Mouse (Mus musculus): ENCODE results near the gene Dus3l.

Gene Dus3l

DNA sequence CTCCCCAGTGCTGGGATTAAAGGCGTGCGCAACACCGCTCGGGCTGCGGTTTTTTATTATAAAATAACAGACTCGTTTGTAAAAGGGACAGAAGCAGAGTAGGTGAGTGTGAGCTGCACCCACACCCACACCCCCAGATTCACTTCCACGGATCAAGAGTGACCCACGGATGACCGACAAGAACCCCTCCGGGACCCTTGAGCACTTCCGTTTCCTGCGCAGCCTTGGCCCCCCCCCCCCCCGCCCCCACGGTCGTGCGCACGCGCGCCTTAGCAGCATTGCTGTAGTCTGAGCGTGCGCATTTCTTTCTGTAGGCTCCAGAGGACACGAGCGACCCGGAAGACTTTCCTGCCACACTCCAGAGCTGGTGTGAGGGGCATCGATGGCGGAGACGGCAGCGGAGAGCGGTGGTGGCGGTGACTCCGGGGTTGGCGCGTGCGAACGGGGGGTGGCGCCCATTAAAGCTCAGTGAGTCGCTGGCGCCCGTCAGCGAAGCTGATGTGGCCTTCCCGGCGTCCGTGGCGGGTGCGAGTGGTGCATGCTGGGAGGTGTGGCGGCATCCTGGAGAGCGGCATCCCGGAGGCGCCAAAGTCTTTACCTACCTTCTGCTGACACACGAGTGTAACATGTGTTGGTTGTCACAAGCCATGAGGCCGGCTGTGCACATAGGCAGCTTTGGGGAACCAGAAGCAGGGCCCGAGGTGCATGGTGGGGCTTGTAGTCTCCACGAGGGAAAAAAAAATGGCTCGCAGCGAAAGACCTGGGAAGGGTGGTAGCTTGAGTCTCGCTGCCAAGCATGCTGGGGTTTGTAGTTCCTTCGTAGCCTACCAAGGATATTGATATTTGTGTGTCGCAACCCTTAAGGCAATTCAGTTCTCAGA, at the start of gene Dus3l:
Dus3l (plus strand) TSS at position 284 of the 881 bp plus-strand sequence.
- peak; percentile 95 for DNase-seq

DNA sequence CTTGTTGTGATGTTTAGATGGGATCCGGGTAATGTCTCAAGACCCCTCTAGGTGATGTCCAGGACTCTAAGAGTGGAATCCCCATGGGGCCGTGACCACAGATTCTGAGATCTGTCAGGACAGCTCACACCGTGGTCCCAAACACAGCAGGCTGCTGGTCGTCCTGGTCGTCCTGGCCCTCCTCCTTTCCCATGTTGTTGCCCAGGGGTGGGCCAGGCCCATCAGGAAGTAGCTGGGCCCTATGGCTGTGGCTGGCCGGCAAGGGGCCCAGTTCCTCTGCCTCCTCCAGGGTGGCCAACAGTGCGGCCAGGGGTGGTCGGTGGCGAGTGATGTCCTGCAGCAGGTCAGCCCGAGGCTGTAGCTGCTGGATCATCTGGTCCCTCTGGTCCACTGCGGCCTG, 49.2 kb upstream of the Dus3l start:
- no peak for DNase-seq

DNA sequence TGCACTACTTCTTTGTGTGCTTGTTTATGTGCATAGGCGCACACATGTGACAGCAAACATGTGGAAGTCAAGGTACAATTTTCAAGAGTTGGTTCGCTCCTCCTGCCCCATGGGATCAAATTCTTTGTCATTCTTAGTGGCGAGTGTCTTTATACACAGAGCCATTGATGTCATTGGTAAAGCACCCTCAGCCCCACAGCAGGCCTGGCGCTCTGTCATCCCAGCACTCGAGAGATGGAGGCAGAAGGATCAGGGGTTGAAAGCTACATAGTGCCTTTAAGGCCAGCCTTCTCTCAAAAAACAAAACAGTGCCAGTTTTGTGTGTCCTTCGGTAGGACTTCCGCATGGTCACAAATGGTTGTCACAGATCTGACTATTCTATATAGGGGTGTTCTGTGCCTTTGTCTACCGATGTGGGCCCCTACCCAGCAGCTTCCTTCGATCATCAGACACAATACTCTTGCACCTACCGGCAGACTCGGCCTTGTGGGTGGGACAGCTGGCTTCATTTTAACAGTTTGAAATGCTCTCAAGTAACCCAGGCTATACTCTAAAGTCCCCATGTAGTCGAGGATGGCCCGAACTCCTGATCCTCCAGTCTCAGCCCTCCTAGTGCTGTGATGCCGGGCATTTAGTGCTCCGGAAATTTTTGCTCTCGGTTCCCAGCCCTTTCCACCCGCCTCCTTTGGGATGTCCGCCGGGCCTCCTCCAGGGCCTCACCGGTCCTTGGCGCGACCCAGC, 48.5 kb upstream of the Dus3l start:
- peak; percentile 5 for DNase-seq

DNA sequence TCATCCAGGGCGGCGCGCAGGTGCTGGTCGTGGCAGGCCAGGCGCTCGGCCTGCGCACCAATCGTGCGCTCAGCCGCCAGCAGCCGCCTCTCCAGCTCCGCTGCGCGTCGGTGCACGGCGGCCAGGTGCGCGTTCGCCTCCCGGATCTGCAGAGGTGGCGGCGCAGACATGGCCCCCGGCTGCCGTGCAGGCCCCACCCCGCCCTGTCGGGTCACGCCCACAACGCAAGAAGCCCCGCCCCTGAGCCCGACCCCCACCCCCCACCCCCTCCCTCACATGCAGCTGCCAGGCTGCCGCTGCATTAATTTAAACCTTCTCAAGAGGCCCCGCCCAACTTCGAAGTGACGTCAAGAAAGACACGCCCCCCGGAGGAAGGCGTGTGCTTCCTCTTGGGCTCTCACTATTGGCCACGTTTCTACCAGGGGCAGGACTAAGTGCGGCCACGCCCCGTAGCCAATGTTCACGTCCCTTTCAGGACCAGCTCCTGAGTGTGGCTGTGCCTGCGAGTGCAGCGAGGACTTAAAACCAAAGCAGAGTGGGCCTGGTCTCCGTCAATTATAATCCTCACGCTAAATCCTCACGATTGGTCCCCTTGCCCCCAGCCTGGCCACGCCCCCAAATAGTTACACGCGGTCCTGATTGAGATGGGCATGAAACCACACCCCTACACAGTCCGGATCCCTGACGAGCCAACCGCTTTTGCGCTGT, 47.7 kb upstream of the Dus3l start:
- peak; percentile 99 for DNase-seq

DNA sequence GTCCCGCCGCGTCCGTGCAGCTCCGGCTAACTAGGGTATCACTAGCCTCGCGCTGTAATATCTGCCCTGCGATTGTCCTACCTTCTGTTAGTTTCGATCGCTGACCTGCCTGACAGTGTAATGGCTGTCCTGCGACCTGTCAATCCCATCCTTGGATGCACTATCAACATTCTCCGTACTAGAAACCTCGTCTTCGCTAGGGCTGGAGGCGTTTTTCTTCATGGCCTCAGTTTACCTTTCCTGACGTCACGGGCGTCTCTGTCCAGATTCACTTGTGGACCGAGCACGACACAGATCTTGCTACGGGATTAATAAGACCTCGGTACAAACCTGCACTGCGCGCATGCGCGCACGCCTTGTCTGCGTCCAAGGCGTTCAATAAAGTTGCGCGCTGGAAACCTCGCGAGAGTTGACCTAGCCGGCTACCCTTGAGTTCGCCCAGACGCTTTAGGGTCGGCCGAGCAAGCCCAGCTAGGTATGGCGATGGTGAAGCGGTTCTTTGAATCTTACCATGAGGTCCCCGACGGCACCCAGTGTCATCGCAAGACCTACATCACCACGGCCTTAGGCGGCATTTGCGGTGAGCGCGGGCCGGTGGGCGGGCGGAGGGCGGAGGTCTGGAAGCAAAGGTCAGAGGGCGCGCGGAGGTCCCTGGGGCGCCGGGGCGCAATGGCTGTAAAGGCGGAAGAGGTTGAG, 47.0 kb upstream of the Dus3l start, which contains the start of the genes Ndufa11 and Vmac:
Ndufa11 (plus strand) TSS at position 405 of the 696 bp plus-strand sequence.
Vmac (minus strand) TSS at position 660 of the 696 bp plus-strand sequence.
- DNase-seq, result peak; percentile 98

DNA sequence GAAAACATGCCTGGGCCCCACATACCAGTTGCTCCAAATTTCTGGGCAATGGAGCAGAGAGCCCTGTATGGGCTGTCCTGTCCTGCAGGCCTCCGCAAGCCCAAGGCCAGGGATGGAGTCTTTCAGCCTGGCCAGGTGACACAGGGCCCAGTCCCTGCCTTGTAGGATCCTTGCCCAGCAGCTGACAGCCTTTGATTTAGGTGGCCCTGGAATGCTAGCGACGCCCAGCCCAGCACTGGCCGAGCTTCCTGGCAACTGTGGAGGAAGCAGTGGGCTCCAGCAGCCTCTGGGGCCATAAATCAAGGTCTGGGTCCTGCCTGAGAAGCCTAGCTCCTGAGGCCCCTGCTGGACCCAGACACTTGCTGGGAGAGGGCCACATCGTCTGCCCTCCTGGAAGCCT, 42.1 kb upstream of the Dus3l start:
- no peak for DNase-seq

DNA sequence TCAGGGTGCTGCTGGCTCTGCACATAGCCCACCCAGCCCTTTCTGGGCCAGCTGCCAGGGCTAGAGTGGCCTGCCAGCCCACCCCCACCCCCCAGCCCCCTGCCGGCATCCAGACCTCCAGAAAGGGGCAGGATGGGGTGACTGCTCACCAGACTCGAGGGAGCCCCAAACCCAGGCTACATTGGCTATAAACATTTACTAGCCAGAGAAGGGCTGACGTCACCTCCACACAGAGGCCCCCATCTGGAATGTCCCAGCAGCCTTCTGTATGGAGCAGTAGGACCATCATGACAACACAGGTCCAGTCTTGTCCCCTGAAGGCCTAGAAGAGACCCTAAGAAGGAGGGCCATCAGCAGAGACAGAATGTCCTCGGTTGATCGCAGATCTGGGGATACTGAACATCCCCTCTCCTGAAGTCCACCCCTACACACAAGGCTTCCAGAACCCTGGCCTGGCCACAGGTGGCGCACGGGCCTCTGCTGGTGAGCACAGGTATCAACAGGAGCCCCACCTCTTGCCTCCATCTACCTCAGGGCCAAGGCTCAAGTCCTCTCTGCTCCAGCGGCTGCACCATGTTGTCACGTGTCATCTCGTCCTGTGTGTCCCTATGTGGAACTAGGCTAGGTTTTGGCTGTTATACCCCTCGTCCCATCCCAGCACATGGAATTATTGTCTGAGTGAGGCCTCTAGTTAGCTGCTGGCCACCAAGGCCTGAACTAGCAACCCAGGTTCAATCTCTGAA, 41.0 kb upstream of the Dus3l start:
- DNase-seq, result no peak

DNA sequence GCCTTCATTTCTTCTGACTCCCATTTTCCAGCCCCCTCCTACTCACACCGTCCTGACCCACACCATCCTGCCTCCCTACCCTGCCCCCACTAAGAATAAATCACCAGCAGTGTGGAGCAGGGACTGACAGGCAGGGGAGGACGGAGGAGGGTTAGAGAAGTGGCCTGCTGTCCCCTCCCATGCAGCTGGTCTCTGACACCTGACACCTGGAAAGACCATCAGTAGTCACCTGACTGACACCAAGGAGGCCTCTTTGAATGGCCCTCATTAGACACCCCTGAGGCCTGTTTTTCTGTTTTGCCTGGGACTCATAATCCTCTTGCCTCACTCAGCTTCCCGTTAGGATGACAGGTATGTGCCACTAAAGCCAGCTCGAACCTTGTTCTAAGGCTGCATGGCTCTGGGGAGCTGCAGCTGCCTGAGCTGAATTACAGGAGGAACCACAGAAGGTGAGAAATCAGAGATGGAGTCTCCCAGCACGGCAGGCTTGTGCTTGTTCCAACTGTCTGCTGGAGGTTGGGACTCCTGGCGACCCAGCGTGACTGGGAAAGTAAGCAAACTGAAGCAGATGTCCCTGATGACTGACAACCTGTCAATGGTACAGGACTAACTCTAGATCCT, 37.4 kb upstream of the Dus3l start:
- no peak for DNase-seq

DNA sequence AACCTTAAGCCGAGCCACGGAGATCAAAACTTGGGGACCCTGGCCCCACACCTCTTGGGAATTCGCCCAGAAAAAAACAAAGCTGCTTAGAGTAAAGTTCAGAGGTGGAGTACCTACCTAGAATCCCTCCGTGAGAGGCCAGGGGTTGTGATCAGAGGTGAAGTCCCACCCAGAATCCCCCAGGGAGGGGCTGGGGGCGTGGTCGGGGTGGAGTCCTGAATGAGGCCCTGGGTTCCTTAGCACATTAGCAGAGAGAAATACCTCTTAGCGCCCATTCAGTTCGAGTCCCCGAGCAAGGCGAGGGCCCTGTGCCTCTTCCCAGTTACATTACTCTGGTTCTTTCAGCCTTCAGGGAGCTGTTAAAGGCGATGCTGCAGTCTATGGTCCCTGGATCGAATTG, 36.9 kb upstream of the Dus3l start:
- DNase-seq, result no peak

DNA sequence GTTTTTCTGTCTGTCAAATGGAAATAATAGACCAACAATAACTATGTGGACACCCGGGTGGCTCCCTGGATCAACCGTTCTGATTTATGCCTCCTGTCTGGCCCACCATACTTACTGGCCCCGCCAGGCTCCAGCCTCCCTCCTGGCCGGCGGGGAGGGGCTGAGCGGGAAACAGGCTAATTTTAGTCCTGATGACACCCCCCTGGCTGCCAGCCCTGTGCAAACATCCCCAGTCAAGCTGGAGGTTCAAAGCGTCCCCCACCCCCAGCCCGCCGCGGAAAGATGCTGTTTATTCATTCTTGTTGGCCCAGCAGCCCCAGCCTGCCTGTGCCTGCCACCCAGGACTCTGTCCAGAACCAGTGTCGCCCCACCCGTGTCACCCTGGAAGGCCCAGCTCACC, 36.4 kb upstream of the Dus3l start:
- DNase-seq, result peak; percentile 36

DNA sequence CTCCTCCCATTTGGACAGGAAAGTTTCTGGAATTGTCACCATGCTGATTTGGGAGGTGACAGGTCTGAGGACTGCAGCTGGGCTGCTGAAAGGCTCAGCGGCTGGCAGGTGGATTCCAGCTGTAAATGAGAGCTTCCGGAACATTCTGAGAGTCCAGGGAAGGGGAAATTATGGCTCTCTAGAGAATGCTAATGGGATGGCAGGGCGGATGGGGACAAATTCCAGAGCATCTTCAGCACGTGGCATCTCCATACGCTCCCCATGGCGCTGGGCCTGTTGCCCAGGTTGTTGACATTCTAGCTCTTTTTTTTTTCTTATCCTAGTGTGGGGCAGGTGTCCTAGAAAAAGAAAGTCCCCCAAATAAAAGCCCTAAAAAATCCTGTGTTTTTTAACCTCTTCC, 35.4 kb upstream of the Dus3l start:
- DNase-seq, result no peak

DNA sequence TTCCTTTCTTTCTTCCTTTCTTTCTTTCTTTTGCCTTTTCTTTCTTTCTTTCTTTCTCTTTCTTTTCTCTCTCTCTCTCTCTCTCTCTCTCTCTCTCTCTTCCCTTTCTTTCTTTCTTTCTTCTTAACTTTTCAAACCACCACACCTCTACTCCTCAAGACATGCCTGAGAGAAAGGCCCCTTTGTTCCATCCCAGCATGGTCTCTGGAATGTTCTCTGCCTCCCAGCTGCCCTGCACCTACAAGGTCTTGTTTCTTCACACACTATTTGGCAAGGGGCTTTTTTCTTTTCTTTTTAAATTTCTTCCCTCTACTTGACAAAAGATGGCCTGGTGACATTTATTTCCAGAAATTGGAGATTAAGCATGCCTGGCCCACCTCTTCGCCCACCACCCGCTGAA, 34.9 kb upstream of the Dus3l start:
- DNase-seq, result no peak

DNA sequence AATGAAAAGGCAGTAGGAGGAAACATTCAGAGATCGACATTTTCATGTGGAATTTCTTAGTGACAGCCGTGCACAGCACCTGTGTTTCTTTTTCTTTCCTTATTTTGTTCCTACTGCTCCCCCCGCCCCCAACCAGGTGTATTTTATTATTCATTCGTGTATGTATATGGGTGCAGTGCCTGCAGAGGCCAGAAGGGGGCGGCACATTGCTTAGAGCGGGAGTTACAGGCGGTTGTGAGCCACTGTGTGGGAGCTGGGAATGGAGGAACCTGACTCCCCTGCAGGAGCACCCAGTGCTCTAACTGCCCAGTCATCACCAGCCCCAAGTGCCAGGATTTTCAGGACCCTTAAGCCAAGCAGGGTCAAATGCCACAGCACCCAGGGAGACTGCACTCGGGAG, 28.0 kb upstream of the Dus3l start:
- DNase-seq, result no peak

DNA sequence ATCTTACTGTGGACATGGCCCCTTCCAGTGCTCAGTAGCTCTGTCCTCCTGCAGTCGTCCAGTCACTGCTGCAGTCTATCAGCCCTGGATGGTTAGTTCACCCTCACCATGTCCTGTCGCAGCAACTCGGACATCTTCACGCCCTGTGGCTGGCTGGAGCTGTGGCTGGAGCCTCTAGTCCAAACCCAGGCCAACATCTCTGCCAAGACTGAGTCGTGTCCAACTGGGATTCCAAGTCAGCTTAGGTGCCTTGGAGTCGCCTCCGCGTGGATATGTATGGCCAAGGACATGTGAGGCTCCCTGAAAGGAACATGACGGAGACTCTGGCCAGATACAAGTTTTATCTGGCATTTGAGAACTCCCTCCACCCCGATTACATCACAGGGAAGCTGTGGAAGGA, 26.3 kb upstream of the Dus3l start:
- DNase-seq, result no peak

DNA sequence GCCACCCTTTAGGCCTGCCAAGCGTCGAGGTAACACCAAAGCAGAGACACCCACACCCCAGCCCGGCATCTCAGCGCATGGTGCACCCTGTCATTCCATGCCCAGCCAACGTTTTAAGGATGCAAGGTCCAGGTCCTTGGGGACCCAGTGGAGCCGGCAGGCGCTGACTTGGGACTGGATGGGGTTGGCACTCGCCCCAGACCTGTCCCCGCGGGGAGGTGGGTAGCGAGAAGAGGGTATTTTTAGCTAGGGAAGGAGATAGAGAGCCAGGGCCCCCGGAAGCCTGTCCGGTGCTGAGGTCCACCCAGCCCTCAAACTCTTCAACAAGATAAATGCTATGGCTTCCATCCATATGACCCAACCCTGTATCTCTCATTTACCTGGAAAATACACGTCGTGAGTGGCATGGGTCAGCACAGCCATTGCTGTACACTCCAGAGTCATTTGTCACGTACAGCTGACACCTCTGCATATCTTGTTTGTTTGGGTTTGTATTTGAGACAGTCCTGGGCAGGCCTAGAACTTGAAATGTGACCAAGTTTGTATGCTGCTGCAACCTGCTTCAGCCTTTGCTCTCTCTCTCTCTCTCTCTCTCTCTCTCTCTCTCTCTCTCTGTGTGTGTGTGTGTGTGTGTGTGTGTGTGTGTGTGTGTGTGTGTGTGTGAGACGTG, 24.3 kb upstream of the Dus3l start:
- DNase-seq, result no peak

DNA sequence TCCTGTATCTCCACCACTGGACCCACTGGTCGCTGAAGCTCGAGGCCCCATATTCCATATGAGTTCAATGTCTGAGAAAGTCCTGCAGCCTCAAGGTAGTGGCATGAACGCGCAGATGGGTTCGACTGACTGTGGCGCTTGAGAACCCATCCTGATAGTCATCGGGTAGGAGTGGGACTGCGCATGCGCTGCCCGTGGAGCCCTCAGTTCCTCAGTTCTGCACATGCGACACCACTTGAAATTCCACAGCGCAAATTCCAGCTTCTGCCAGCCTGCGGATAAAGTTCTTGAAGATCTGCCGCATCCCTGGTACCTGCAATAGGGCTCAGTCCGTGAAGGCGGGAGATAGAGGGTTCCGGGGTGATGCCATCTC, 23.8 kb upstream of the Dus3l start:
- DNase-seq, result no peak

DNA sequence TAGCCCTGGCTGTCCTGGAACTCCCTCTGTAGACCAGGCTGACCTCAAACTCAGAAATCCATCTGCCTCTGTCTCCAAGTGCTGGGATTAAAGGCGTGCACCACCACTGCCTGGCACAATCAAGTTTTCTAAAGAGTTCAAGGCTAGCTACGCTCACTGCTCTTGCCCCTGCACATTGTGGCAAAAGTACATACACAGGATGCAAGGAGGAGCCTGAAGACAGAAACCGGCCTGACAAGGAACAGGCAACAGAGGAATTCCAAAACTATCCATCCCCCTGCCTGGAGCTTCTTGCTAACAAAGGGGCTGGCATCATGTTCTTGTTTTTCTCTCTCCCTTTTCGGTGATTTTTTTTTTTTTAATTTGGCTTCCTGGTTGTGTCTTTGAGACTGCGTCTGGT, 20.4 kb upstream of the Dus3l start:
- DNase-seq, result no peak

DNA sequence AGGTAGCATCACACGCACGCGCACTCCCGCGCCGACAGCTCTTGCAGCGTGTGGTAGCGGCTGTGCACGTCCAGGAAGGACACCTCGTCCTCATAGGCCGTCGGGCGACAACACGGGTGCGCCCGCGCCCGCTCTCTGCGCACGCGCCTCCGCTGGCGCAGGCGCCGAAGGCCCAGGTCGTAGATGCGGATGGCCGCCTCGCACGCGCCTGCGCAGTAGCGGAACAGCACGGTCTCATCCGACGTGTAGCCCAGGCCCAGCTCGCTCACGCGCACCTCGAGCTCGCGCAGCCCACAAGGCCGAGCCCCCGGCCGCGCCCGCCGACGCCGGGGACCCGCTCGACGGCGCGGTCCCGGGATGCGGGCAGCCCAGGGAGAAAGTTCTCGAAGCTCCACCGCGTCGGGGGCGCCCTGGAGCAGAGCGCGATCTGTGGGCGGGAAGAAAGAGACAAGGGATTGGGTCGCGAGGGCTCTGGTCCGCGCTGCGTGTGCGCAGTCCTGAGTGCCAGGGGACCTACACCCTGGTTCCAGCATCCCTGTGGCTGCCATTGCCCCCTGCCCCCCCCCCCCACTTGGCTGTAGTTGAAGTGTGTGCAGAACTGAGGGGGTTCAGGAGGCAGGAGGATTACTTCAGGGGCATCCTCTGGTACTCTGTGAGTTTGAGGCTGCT, 13.0 kb upstream of the Dus3l start:
- DNase-seq, result peak; percentile 16

DNA sequence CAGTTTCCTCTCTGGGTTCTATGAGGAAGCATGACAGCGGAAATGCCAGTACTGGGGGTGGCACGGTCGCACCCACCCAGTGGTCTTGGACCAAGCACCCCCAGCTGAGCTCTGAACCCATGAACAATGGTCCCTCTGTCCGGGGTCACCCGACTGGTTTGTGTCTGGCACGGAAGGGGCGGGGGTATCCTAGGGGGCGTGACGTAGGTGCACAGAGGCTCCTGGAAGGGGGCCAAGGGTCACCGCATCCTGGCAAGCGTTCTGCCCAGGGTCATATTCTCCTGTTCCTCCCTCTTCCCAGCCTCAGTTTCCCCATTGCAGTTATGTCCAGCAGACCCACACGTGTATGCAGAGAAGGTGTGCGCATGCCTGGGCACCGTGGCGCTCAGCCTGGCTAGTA, 11.1 kb upstream of the Dus3l start:
- DNase-seq, result no peak
